Mouse (Mus musculus) MEL (cell line): ENCODE data around the gene Zfp646. TPM values are rescaled to one million over a fixed set of nuclear protein-coding genes. Genes with fewer than 3 reads are reported as not detected.

Source experiments
- DNase-seq: peaks from one replicate; pipeline ENCODE4 v3.0.0; 2011; ENCODE audit warnings: low read depth, low spot score
- H3K27ac ChIP-seq: 2 replicates; pipeline ENCODE4 v1.5.1; 2012; ENCODE audit warnings: low read depth, mild to moderate bottlenecking, control low read depth, low read length, moderate library complexity; ENCODE audit not compliant: control insufficient read depth
- H3K27me3 ChIP-seq, 2 experiments: fragments of 150-350 bp in 1 of 2; sonication (generic) in 1 of 2; 2 replicates each; pipeline ENCODE4 v1.6.1; 2012; ENCODE audit warnings: low read length in 2 of 2, mild to moderate bottlenecking in 2 of 2, improper control_type of control experiment in 1 of 2, moderate library complexity in 1 of 2; ENCODE audit not compliant: insufficient read depth in 2 of 2, control insufficient read depth in 1 of 2
- H3K36me3 ChIP-seq, 2 experiments: 2 replicates each; pipeline ENCODE4 v1.6.1; 2012 to 2014; ENCODE audit warnings: low read length in 2 of 2, improper control_type of control experiment in 1 of 2, inconsistent platforms in 1 of 2, mild to moderate bottlenecking in 1 of 2; ENCODE audit not compliant: insufficient read depth in 2 of 2, control insufficient read depth in 1 of 2
- H3K4me1 ChIP-seq, 2 experiments: fragments of 150-350 bp in 1 of 2; sonication (generic) in 1 of 2; 2 replicates each; pipeline ENCODE4 v1.6.1; 2012; ENCODE audit warnings: low read length in 2 of 2, improper control_type of control experiment in 1 of 2, mild to moderate bottlenecking in 1 of 2; ENCODE audit not compliant: insufficient read depth in 2 of 2, control insufficient read depth in 1 of 2
- H3K4me3 ChIP-seq, 2 experiments: fragments of 150-350 bp in 1 of 2; sonication (generic) in 1 of 2; 2 replicates each; pipeline ENCODE4 v1.5.1; 2012; ENCODE audit warnings: low read depth in 2 of 2, low read length in 2 of 2, mild to moderate bottlenecking in 2 of 2, moderate library complexity in 2 of 2, control low read depth in 1 of 2, improper control_type of control experiment in 1 of 2; ENCODE audit not compliant: control insufficient read depth in 1 of 2, insufficient read depth in 1 of 2
- H3K79me2 ChIP-seq: 2 replicates; pipeline ENCODE4 v1.6.1; 2012; ENCODE audit warnings: mild to moderate bottlenecking, low read length, moderate library complexity; ENCODE audit not compliant: control insufficient read depth, poor library complexity, insufficient read depth
- H3K9ac ChIP-seq: 2 replicates; pipeline ENCODE4 v1.6.1; 2012; ENCODE audit warnings: low read depth, mild to moderate bottlenecking, control low read depth, low read length, moderate library complexity; ENCODE audit not compliant: control insufficient read depth, poor library complexity, severe bottlenecking
- H3K9me3 ChIP-seq: fragments of 150-350 bp; sonication (generic); replicated peaks from 2 replicates; pipeline ENCODE4 v1.6.1; 2012; ENCODE audit warnings: mild to moderate bottlenecking, low read length, improper control_type of control experiment, moderate library complexity; ENCODE audit not compliant: insufficient read depth
- BHLHE40 ChIP-seq: IDR thresholded peaks from 2 replicates; pipeline ENCODE4 v1.6.1; 2012; ENCODE audit warnings: low read depth, mild to moderate bottlenecking, inconsistent platforms, low read length, improper control_type of control experiment, borderline replicate concordance
- CHD1 ChIP-seq: IDR thresholded peaks from 2 replicates; pipeline ENCODE4 v1.6.1; 2012; ENCODE audit warnings: low read depth, mild to moderate bottlenecking, inconsistent platforms, low read length, improper control_type of control experiment
- CTCF ChIP-seq, 3 experiments: IDR thresholded peaks in 2 of 3; conservative IDR thresholded peaks in 1 of 3; 2 replicates each; pipeline ENCODE4 v1.5.1; 2011 to 2012; ENCODE audit warnings: low read length in 3 of 3, low read depth in 2 of 3, mild to moderate bottlenecking in 2 of 3, improper control_type of control experiment in 1 of 3, inconsistent platforms in 1 of 3, mixed read lengths in 1 of 3, moderate library complexity in 1 of 3; ENCODE audit not compliant: control insufficient read depth in 1 of 3, insufficient read depth in 1 of 3, poor library complexity in 1 of 3, severe bottlenecking in 1 of 3
- E2F4 ChIP-seq: IDR thresholded peaks from 2 replicates; pipeline ENCODE4 v1.6.1; 2011; ENCODE audit warnings: low read depth, low read length, improper control_type of control experiment, borderline replicate concordance
- ELF1 ChIP-seq: IDR thresholded peaks from 2 replicates; pipeline ENCODE4 v1.6.1; 2014; ENCODE audit warnings: low read depth, mild to moderate bottlenecking, inconsistent platforms, low read length, improper control_type of control experiment, moderate library complexity
- ETS1 ChIP-seq: IDR thresholded peaks from 2 replicates; pipeline ENCODE4 v1.6.1; 2012; ENCODE audit warnings: low read depth, mild to moderate bottlenecking, inconsistent platforms, low read length, improper control_type of control experiment, moderate library complexity
- GABPA ChIP-seq: IDR thresholded peaks from 2 replicates; pipeline ENCODE4 v1.6.1; 2012; ENCODE audit warnings: low read depth, mild to moderate bottlenecking, inconsistent platforms, low read length, improper control_type of control experiment, moderate library complexity
- GATA1 ChIP-seq: IDR thresholded peaks from 2 replicates; pipeline ENCODE4 v1.6.1; 2011; ENCODE audit warnings: low read depth, low read length, improper control_type of control experiment
- HCFC1 ChIP-seq: IDR thresholded peaks from 2 replicates; pipeline ENCODE4 v1.6.1; 2012; ENCODE audit warnings: low read depth, mild to moderate bottlenecking, inconsistent platforms, low read length, improper control_type of control experiment, moderate library complexity
- JUND ChIP-seq: IDR thresholded peaks from 2 replicates; pipeline ENCODE4 v1.6.1; 2011; ENCODE audit warnings: low read depth, mild to moderate bottlenecking, improper control_type of control experiment, low read length
- KAT2A ChIP-seq: conservative IDR thresholded peaks from 2 replicates; pipeline ENCODE4 v1.6.1; 2012; ENCODE audit warnings: low read depth, low read length, improper control_type of control experiment, inconsistent platforms
- MAFK ChIP-seq: IDR thresholded peaks from 2 replicates; pipeline ENCODE4 v1.6.1; 2011; ENCODE audit warnings: low read depth, mild to moderate bottlenecking, low read length, improper control_type of control experiment, borderline replicate concordance
- MAX ChIP-seq: IDR thresholded peaks from 2 replicates; pipeline ENCODE4 v1.6.1; 2011; ENCODE audit warnings: low read length, improper control_type of control experiment
- MAZ ChIP-seq: IDR thresholded peaks from 2 replicates; pipeline ENCODE4 v1.6.1; 2012; ENCODE audit warnings: low read depth, mild to moderate bottlenecking, inconsistent platforms, low read length, improper control_type of control experiment
- MEF2A ChIP-seq: IDR thresholded peaks from 2 replicates; pipeline ENCODE4 v1.6.1; 2014; ENCODE audit warnings: low read depth, mild to moderate bottlenecking, inconsistent platforms, low read length, improper control_type of control experiment; ENCODE audit not compliant: poor library complexity, insufficient replicate concordance, severe bottlenecking; ENCODE audit errors: extremely low read depth
- MXI1 ChIP-seq: IDR thresholded peaks from 2 replicates; pipeline ENCODE4 v1.6.1; 2011; ENCODE audit warnings: mild to moderate bottlenecking, low read depth, low read length, improper control_type of control experiment
- MYB ChIP-seq: IDR thresholded peaks from 2 replicates; pipeline ENCODE4 v1.6.1; 2011; ENCODE audit warnings: mild to moderate bottlenecking, low read depth, low read length, improper control_type of control experiment
- MYC ChIP-seq: IDR thresholded peaks from 2 replicates; pipeline ENCODE4 v1.6.1; 2011; ENCODE audit warnings: low read depth, mild to moderate bottlenecking, low read length, improper control_type of control experiment, moderate library complexity
- NELFE ChIP-seq: IDR thresholded peaks from 2 replicates; pipeline ENCODE4 v1.6.1; 2011; ENCODE audit warnings: low read depth, low read length, improper control_type of control experiment
- NRF1 ChIP-seq: IDR thresholded peaks from 2 replicates; pipeline ENCODE4 v1.6.1; 2014; ENCODE audit warnings: low read depth, mild to moderate bottlenecking, inconsistent platforms, low read length, improper control_type of control experiment, moderate library complexity; ENCODE audit not compliant: poor library complexity, insufficient read depth, severe bottlenecking
- POLR2A ChIP-seq, 2 experiments: IDR thresholded peaks; 2 replicates each; pipeline ENCODE4 v1.6.1; 2011 to 2012; ENCODE audit warnings: low read length in 2 of 2, mild to moderate bottlenecking in 2 of 2, control low read depth in 1 of 2, improper control_type of control experiment in 1 of 2, low read depth in 1 of 2, moderate library complexity in 1 of 2; ENCODE audit not compliant: control insufficient read depth in 1 of 2, insufficient read depth in 1 of 2, poor library complexity in 1 of 2
- POLR2AphosphoS2 ChIP-seq: IDR thresholded peaks from 2 replicates; pipeline ENCODE4 v1.6.1; 2011; ENCODE audit warnings: low read length, improper control_type of control experiment
- POLR2AphosphoS5 ChIP-seq: IDR thresholded peaks from 2 replicates; pipeline ENCODE4 v1.6.1; 2012; ENCODE audit warnings: low read depth, borderline replicate concordance, mild to moderate bottlenecking, inconsistent platforms, low read length, moderate library complexity, mixed read lengths
- RAD21 ChIP-seq: IDR thresholded peaks from 2 replicates; pipeline ENCODE4 v1.6.1; 2011; ENCODE audit warnings: mild to moderate bottlenecking, low read depth, low read length, improper control_type of control experiment
- RCOR1 ChIP-seq: IDR thresholded peaks from 2 replicates; pipeline ENCODE4 v1.6.1; 2012; ENCODE audit warnings: low read depth, mild to moderate bottlenecking, inconsistent platforms, low read length, improper control_type of control experiment
- SIN3A ChIP-seq: IDR thresholded peaks from 2 replicates; pipeline ENCODE4 v1.6.1; 2012; ENCODE audit warnings: low read length, improper control_type of control experiment, inconsistent platforms
- SMC3 ChIP-seq: IDR thresholded peaks from 2 replicates; pipeline ENCODE4 v1.6.1; 2011; ENCODE audit warnings: low read depth, low read length, improper control_type of control experiment
- TAL1 ChIP-seq: IDR thresholded peaks from 2 replicates; pipeline ENCODE4 v1.6.1; 2012; ENCODE audit warnings: mild to moderate bottlenecking, inconsistent platforms, low read length, moderate library complexity, mixed read lengths
- TBP ChIP-seq: IDR thresholded peaks from 2 replicates; pipeline ENCODE4 v1.8.0; 2011; ENCODE audit warnings: low read depth, low read length, improper control_type of control experiment
- TCF12 ChIP-seq: IDR thresholded peaks from 2 replicates; pipeline ENCODE4 v1.6.1; 2014; ENCODE audit warnings: low read depth, mild to moderate bottlenecking, inconsistent platforms, low read length, improper control_type of control experiment, moderate library complexity
- UBTF ChIP-seq: IDR thresholded peaks from 2 replicates; pipeline ENCODE4 v1.6.1; 2012; ENCODE audit warnings: low read depth, mild to moderate bottlenecking, inconsistent platforms, low read length, improper control_type of control experiment, moderate library complexity, borderline replicate concordance; ENCODE audit not compliant: insufficient read depth
- USF1 ChIP-seq: IDR thresholded peaks from 2 replicates; pipeline ENCODE4 v1.6.1; 2014; ENCODE audit warnings: low read depth, mild to moderate bottlenecking, inconsistent platforms, low read length, improper control_type of control experiment, moderate library complexity
- USF2 ChIP-seq, 2 experiments: IDR thresholded peaks; 2 replicates each; pipeline ENCODE4 v1.6.1; 2011 to 2012; ENCODE audit warnings: improper control_type of control experiment in 2 of 2, low read length in 2 of 2, borderline replicate concordance in 1 of 2, inconsistent platforms in 1 of 2, low read depth in 1 of 2, mild to moderate bottlenecking in 1 of 2; ENCODE audit not compliant: insufficient read depth in 1 of 2
- ZC3H11A ChIP-seq: IDR thresholded peaks from 2 replicates; pipeline ENCODE4 v1.6.1; 2012; ENCODE audit warnings: low read depth, mild to moderate bottlenecking, inconsistent platforms, low read length, improper control_type of control experiment
- ZKSCAN1 ChIP-seq: IDR thresholded peaks from 2 replicates; pipeline ENCODE4 v1.6.1; 2012; ENCODE audit warnings: low read depth, mild to moderate bottlenecking, inconsistent platforms, low read length, improper control_type of control experiment, moderate library complexity
- ZMIZ1 ChIP-seq: IDR thresholded peaks from 2 replicates; pipeline ENCODE4 v1.6.1; 2012; ENCODE audit warnings: low read depth, mild to moderate bottlenecking, inconsistent platforms, low read length, improper control_type of control experiment, moderate library complexity
- ZNF384 ChIP-seq: IDR thresholded peaks from 2 replicates; pipeline ENCODE4 v1.6.1; 2012; ENCODE audit warnings: low read depth, mild to moderate bottlenecking, inconsistent platforms, low read length, improper control_type of control experiment
- polyA plus RNA-seq, 2 experiments: library from polyadenylated mRNA; stranded (reverse) in 1 of 2; unstranded in 1 of 2; fragments of >175 nt in 1 of 2; fragments of >200 nt in 1 of 2; gene quantifications; 2 replicates each; pipeline versions ENCODE4 v1.2.1 to v1.2.4; 2012; ENCODE audit warnings: low replicate concordance in 2 of 2, low read depth in 1 of 2; ENCODE audit not compliant: insufficient read length in 2 of 2, insufficient read depth in 1 of 2, missing spikeins in 1 of 2
- total RNA-seq: library from RNA; depleted of rRNA; stranded (reverse); fragments of 300-350 nt; gene quantifications from 2 replicates; pipeline ENCODE4 v1.2.3, GENCODE M21; 2012

Zfp646 gene
- total and polyA plus RNA-seq, 3 experiments, result 35.8 to 38.2 TPM; not detected in 1

GRCm38 (mm10) chr7:127875627-127876001 is 407 bp upstream of the Zfp646 start:
- Histone ChIP-seq H3K9me3 (no peaks in the 10 kb centered on the region), H3K36me3 (peaks cover 0 to 20% of the 10 kb centered on the region in 2 experiments), H3K4me1 (peaks cover 0 to 17% of the 10 kb centered on the region in 2 experiments; a peak in 3 of 4 replicates), H3K9ac (peak overlapping the region; percentile 90), H3K79me2 (peaks cover 57% of the 10 kb centered on the region), H3K27ac (peak overlapping the region; percentile 85), H3K27me3 (no peaks in the 10 kb centered on the region), H3K4me3 (peak overlapping the region; percentile 81 to 86)
- DNase-seq, result peak; percentile 92
- TF ChIP-seq CHD1 (no peak), NELFE (peak; percentile 27), POLR2AphosphoS2 (peak; percentile 24; the same call in 1 of the 2 replicates), ELF1 (peak; percentile 63), UBTF (no peak), SMC3 (no peak; the same call in 1 of the 2 replicates), MYB (no peak), GABPA (0 out of 2 replicates have a peak, but pooled peaks have one; percentile 43), MXI1 (peak; percentile 44; the same call in 1 of the 2 replicates), USF2 (IDR thresholded peaks at IDR 0.05; ENCODE audit: borderline replicate concordance in 1 of 2, insufficient read depth in 1 of 2, low read depth in 1 of 2, low read length in 2 of 2) (no peak), ZNF384 (no peak), GATA1 (no peak), MAFK (peak; percentile 31; the same call in 1 of the 2 replicates), ETS1 (0 out of 2 replicates have a peak, but pooled peaks have one; percentile 15), MAZ (peak; percentile 98), KAT2A (no peak), ZKSCAN1 (no peak), RAD21 (no peak), POLR2AphosphoS5 (no peak), POLR2A (IDR thresholded peaks at IDR 0.05; ENCODE audit: control insufficient read depth in 1 of 2, insufficient read depth in 1 of 2, low read depth in 1 of 2, low read length in 2 of 2, poor library complexity in 1 of 2) (no peak), MEF2A (no peak), BHLHE40 (no peak), SIN3A (peak; percentile 98), E2F4 (no peak), NRF1 (no peak; the same call in 1 of the 2 replicates), TBP (0 out of 2 replicates have a peak, but pooled peaks have one; percentile 45), MAX (peak; percentile 48; the same call in 1 of the 2 replicates), RCOR1 (no peak), CTCF (IDR thresholded peaks at IDR 0.05 in 2 of 3, conservative IDR thresholded peaks at IDR 0.05 in 1 of 3; ENCODE audit: control insufficient read depth in 1 of 3, insufficient read depth in 1 of 3, low read depth in 2 of 3, low read length in 3 of 3, poor library complexity in 1 of 3, severe bottlenecking in 1 of 3) (no peak), MYC (no peak), ZMIZ1 (no peak), ZC3H11A (no peak), HCFC1 (peak; percentile 79), TCF12 (peak; percentile 17; the same call in 1 of the 2 replicates), TAL1 (no peak), JUND (no peak), USF1 (no peak)
